Mouse (Mus musculus): ENCODE data around the gene Fndc3b. TPM values are rescaled to one million over a fixed set of nuclear protein-coding genes. Genes with fewer than 3 reads are reported as not detected.

Gene Fndc3b
- polyA plus RNA-seq, 2 experiments, result 4.2 to 5.5 TPM

DNA sequence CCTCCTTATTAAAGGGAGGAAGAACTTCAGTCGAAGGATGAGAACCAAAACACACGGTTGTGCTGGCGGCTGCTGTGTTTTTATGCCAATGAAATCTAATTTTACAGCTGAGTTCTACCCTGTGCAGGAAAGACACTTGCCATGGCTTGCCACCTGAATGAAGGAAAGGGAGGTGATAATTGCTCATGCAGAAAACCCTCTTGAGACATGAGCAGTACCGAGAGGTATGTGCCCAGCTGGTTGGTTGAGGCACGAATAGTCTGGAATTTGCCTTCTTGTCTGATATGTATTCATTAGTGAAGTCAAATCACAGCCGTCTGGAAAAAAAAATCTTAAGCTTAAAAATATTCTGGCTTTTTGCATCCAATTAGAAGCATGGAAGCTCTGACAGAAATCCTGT lies 59.4 kb downstream of the Fndc3b start:
- Histone ChIP-seq H3K27ac (no peak overlapping the region), H3K4me1 (replicated peaks; ENCODE audit: control insufficient read depth in 2 of 2, insufficient read depth in 2 of 2, low read length in 1 of 2) (peaks cover 7 to 36% of the 10 kb centered on the region in 2 experiments; a peak in 3 of 4 replicates), H3K27me3 (ENCODE audit: control insufficient read depth, insufficient read depth, low read length) (no peaks in the 10 kb centered on the region), H3K9ac (replicated peaks) (no peak overlapping the region), H3K9me3 (ENCODE audit: control insufficient read depth, low read length) (no peaks in the 10 kb centered on the region), H3K4me3 (ENCODE audit: insufficient read depth in 1 of 2, low read depth in 2 of 2, low read length in 2 of 2) (no peak overlapping the region), H3K4me2 (ENCODE audit: low read depth) (no peak overlapping the region), H3K36me3 (replicated peaks; ENCODE audit: control insufficient read depth, insufficient read depth, low read depth) (no peaks in the 10 kb centered on the region)
- ATAC-seq (ENCODE audit: insufficient read depth) (no peak), DNase-seq (ENCODE audit: low read depth in 3 of 3, low spot score in 3 of 3) (no peak)
- 60% methylated on average over 6 of the region's 6 CpGs for WGBS (ENCODE audit: insufficient replicate concordance)
- TF ChIP-seq CTCF (IDR thresholded peaks at IDR 0.05; ENCODE audit: low read depth) (no peak), EP300 (IDR thresholded peaks at IDR 0.05; ENCODE audit: low read depth) (no peak)

DNA sequence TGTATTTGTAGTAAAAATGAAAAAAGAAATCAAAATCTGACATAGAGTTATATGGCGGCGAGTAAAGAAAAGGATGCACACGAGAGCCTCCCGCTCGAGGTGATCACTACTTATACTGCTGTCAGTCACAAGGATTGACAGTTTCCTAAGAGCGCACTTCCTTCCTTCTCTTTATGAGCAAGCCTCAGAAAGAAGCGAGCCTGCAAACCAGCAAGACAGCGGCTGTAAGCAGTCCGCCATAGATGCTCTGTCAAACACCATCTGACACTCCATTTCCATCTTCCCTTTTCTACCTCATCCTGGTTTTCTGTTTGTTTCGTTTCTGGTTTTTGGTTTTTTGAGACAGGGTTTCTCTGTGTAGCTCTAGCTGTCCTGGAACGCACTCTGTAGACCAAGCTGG lies 61.0 kb downstream of the Fndc3b start:
- Histone ChIP-seq H3K36me3 (replicated peaks; ENCODE audit: control insufficient read depth, insufficient read depth, low read depth) (no peaks in the 10 kb centered on the region), H3K27ac (no peak overlapping the region), H3K4me2 (ENCODE audit: low read depth) (no peak overlapping the region), H3K27me3 (ENCODE audit: control insufficient read depth, insufficient read depth, low read length) (no peaks in the 10 kb centered on the region), H3K4me1 (replicated peaks; ENCODE audit: control insufficient read depth in 2 of 2, insufficient read depth in 2 of 2, low read length in 1 of 2) (peaks cover 7 to 26% of the 10 kb centered on the region in 2 experiments; a peak in 3 of 4 replicates), H3K9me3 (ENCODE audit: control insufficient read depth, low read length) (no peaks in the 10 kb centered on the region), H3K9ac (replicated peaks) (no peak overlapping the region), H3K4me3 (ENCODE audit: insufficient read depth in 1 of 2, low read depth in 2 of 2, low read length in 2 of 2) (no peak overlapping the region)
- DNase-seq (ENCODE audit: low read depth in 3 of 3, low spot score in 3 of 3) (no peak), ATAC-seq (ENCODE audit: insufficient read depth) (no peak)
- no peak for TF ChIP-seq CTCF (IDR thresholded peaks at IDR 0.05; ENCODE audit: low read depth)
- TF ChIP-seq EP300 (IDR thresholded peaks at IDR 0.05; ENCODE audit: low read depth), result no peak
- 37% methylated on average over 11 of the region's 11 CpGs for WGBS (ENCODE audit: insufficient replicate concordance)

DNA sequence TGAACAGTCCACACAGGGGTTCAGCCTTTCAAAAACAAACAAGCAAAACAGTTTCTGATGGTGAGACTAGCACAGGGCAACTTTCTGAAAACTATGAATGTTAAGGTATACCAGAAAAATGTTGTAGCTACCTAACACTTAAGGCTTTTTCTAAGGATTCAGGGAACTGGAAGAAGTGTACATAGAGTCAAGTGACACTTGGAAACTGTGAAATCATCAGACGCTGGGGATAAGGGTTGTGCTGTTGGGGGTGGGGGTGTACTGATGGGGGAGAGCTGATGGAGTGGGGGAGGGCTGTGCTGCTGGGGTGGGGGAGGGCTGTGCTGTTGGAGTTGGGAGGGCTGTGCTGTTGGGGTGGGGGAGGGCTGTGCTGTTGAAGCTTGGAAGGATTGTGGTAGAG lies 61.8 kb downstream of the Fndc3b start:
- H3K9me3 ChIP-seq (ENCODE audit: control insufficient read depth, low read length), result no peaks in the 10 kb centered on the region
- H3K4me3 ChIP-seq (ENCODE audit: insufficient read depth in 1 of 2, low read depth in 2 of 2, low read length in 2 of 2), result no peak overlapping the region
- DNase-seq (ENCODE audit: low read depth in 3 of 3, low spot score in 3 of 3), result no peak
- TF ChIP-seq CTCF (IDR thresholded peaks at IDR 0.05; ENCODE audit: low read depth) (no peak), EP300 (IDR thresholded peaks at IDR 0.05; ENCODE audit: low read depth) (no peak)
- H3K27ac ChIP-seq, result no peak overlapping the region
- H3K36me3 ChIP-seq (replicated peaks; ENCODE audit: control insufficient read depth, insufficient read depth, low read depth), result no peaks in the 10 kb centered on the region
- H3K4me2 ChIP-seq (ENCODE audit: low read depth), result no peak overlapping the region
- no peaks in the 10 kb centered on the region for H3K27me3 ChIP-seq (ENCODE audit: control insufficient read depth, insufficient read depth, low read length)
- 57% methylated on average over 1 of the region's 1 CpGs for WGBS (ENCODE audit: insufficient replicate concordance)
- ATAC-seq (ENCODE audit: insufficient read depth), result no peak
- H3K9ac ChIP-seq (replicated peaks), result no peak overlapping the region
- peaks cover 7 to 26% of the 10 kb centered on the region in 2 experiments; a peak in 3 of 4 replicates for H3K4me1 ChIP-seq (replicated peaks; ENCODE audit: control insufficient read depth in 2 of 2, insufficient read depth in 2 of 2, low read length in 1 of 2)

DNA sequence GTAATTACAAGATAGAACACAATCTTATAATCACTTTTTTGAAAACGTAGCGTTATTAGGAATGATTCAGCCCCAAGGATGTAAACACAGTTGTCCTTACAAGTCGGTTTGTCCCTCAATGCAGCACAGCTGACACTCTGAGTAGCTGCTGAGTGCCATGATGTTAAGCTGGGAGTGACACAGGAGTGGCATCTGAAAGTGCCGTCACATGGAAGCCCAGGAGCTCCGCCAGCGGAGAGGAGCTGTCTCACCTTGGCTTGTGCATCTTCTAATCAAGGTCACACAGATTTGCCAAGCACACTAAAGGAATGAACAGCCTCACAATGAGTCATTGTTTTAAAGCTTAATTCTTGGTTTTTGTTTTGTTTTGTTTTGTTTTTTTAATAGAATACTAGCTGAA lies 68.7 kb downstream of the Fndc3b start:
- Histone ChIP-seq H3K4me1 (replicated peaks; ENCODE audit: control insufficient read depth in 2 of 2, insufficient read depth in 2 of 2, low read length in 1 of 2) (peaks cover 0 to 3% of the 10 kb centered on the region in 2 experiments; a peak in 2 of 4 replicates), H3K4me2 (ENCODE audit: low read depth) (no peak overlapping the region), H3K27ac (no peak overlapping the region), H3K4me3 (ENCODE audit: insufficient read depth in 1 of 2, low read depth in 2 of 2, low read length in 2 of 2) (no peak overlapping the region), H3K36me3 (replicated peaks; ENCODE audit: control insufficient read depth, insufficient read depth, low read depth) (no peaks in the 10 kb centered on the region), H3K9me3 (ENCODE audit: control insufficient read depth, low read length) (no peaks in the 10 kb centered on the region), H3K9ac (replicated peaks) (no peak overlapping the region), H3K27me3 (ENCODE audit: control insufficient read depth, insufficient read depth, low read length) (no peaks in the 10 kb centered on the region)
- ATAC-seq (ENCODE audit: insufficient read depth), result no peak
- TF ChIP-seq EP300 (IDR thresholded peaks at IDR 0.05; ENCODE audit: low read depth) (no peak), CTCF (IDR thresholded peaks at IDR 0.05; ENCODE audit: low read depth) (no peak)
- no peak for DNase-seq (ENCODE audit: low read depth in 3 of 3, low spot score in 3 of 3)
- WGBS (ENCODE audit: insufficient replicate concordance), result 88% methylated on average over 6 of the region's 6 CpGs

- peaks cover 0 to 3% of the 10 kb centered on the region in 2 experiments; a peak in 1 of 4 replicates for H3K4me1 ChIP-seq (replicated peaks; ENCODE audit: control insufficient read depth in 2 of 2, insufficient read depth in 2 of 2, low read length in 1 of 2)
- H3K9me3 ChIP-seq (ENCODE audit: control insufficient read depth, low read length), result no peaks in the 10 kb centered on the region
- WGBS (ENCODE audit: insufficient replicate concordance), result 57% methylated on average over 4 of the region's 4 CpGs
- H3K27ac ChIP-seq, result no peak overlapping the region
- no peak overlapping the region for H3K4me3 ChIP-seq (ENCODE audit: insufficient read depth in 1 of 2, low read depth in 2 of 2, low read length in 2 of 2)
- DNase-seq (ENCODE audit: low read depth in 3 of 3, low spot score in 3 of 3), result no peak
- ATAC-seq (ENCODE audit: insufficient read depth), result no peak
- H3K36me3 ChIP-seq (replicated peaks; ENCODE audit: control insufficient read depth, insufficient read depth, low read depth), result no peaks in the 10 kb centered on the region
- no peak overlapping the region for H3K9ac ChIP-seq (replicated peaks)
- H3K4me2 ChIP-seq (ENCODE audit: low read depth), result no peak overlapping the region
- no peaks in the 10 kb centered on the region for H3K27me3 ChIP-seq (ENCODE audit: control insufficient read depth, insufficient read depth, low read length)
- TF ChIP-seq CTCF (IDR thresholded peaks at IDR 0.05; ENCODE audit: low read depth) (no peak), EP300 (IDR thresholded peaks at IDR 0.05; ENCODE audit: low read depth) (no peak)
Measured at GRCm38 (mm10) chr3:27639701-27640100, 71.4 kb downstream of the Fndc3b start.

Data from liver, embryonic 14.5 days (tissue).